Mouse (Mus musculus) liver, embryonic 14.5 days (tissue): Measurements from ENCODE around the gene Atp1b4. TPM values are rescaled to one million over a fixed set of nuclear protein-coding genes. Genes with fewer than 3 reads are reported as not detected.

Experiments used
- ATAC-seq: fragments of 200-750 bp; cut with Nextera tagmentation; 2 replicates; pipeline ENCODE4 v1.8.0; 2017; ENCODE audit warnings: moderate number of reproducible peaks, mild to moderate bottlenecking, moderate library complexity; ENCODE audit not compliant: insufficient read depth
- DNase-seq, 3 experiments: peaks; one replicate each; pipeline ENCODE4 v3.0.0-alpha.2; 2012 to 2013; ENCODE audit warnings: low read depth in 3 of 3, low spot score in 3 of 3
- H3K27ac ChIP-seq: fragments of 300-500 bp; sonication (generic); 2 replicates; pipeline ENCODE4 v1.5.1; 2014; ENCODE audit warnings: moderate library complexity, mild to moderate bottlenecking, control low read depth, inconsistent platforms
- H3K27me3 ChIP-seq: fragments of 300-500 bp; sonication (generic); 2 replicates; pipeline ENCODE4 v1.6.1; 2014; ENCODE audit warnings: mild to moderate bottlenecking, low read length, moderate library complexity; ENCODE audit not compliant: control insufficient read depth, insufficient read depth
- H3K36me3 ChIP-seq: fragments of 300-500 bp; sonication (generic); replicated peaks from 2 replicates; pipeline ENCODE4 v1.6.1; 2014; ENCODE audit warnings: low read depth; ENCODE audit not compliant: control insufficient read depth, insufficient read depth
- H3K4me1 ChIP-seq, 2 experiments: fragments of 200-500 bp in 1 of 2; fragments of 300-500 bp in 1 of 2; sonication (generic) in 1 of 2; replicated peaks; 2 replicates each; pipeline ENCODE4 v1.6.1; 2012 to 2014; ENCODE audit warnings: antibody characterized with exemption in 1 of 2, inconsistent platforms in 1 of 2, low read length in 1 of 2; ENCODE audit not compliant: control insufficient read depth in 2 of 2, insufficient read depth in 2 of 2
- H3K4me2 ChIP-seq: fragments of 300-500 bp; sonication (generic); 2 replicates; pipeline ENCODE4 v1.6.1; 2014; ENCODE audit warnings: low read depth, mild to moderate bottlenecking, control low read depth, moderate library complexity
- H3K4me3 ChIP-seq, 2 experiments: fragments of 200-500 bp in 1 of 2; fragments of 300-500 bp in 1 of 2; sonication (generic) in 1 of 2; 2 replicates each; pipeline ENCODE4 v1.5.1; 2012 to 2014; ENCODE audit warnings: low read depth in 2 of 2, low read length in 2 of 2, mild to moderate bottlenecking in 2 of 2, control low read depth in 1 of 2, inconsistent platforms in 1 of 2, moderate library complexity in 1 of 2; ENCODE audit not compliant: insufficient read depth in 1 of 2
- H3K9ac ChIP-seq: fragments of 300-500 bp; sonication (generic); replicated peaks from 2 replicates; pipeline ENCODE4 v1.6.1; 2014; ENCODE audit warnings: mild to moderate bottlenecking, control low read depth, moderate library complexity
- H3K9me3 ChIP-seq: fragments of 300-500 bp; sonication (generic); 2 replicates; pipeline ENCODE4 v1.6.1; 2016; ENCODE audit warnings: low read length, mixed read lengths; ENCODE audit not compliant: control insufficient read depth
- CTCF ChIP-seq: IDR thresholded peaks from 2 replicates; pipeline ENCODE4 v1.5.1; 2016; ENCODE audit warnings: antibody characterized with exemption, low read depth, control low read depth
- EP300 ChIP-seq: IDR thresholded peaks from 2 replicates; pipeline ENCODE4 v1.6.1; 2016; ENCODE audit warnings: antibody characterized with exemption, low read depth
- WGBS: fragments of 180-500 bp; shearing (Covaris S2); extraction: QIAGEN DNeasy Blood & Tissue Kit; methylation state at CpG from one replicate; pipeline ENCODE4 v1.1.7; 2014; ENCODE audit not compliant: insufficient replicate concordance; 5-methylcytosine and 5-hydroxymethylcytosine counted together
- polyA plus RNA-seq, 2 experiments: library from polyadenylated mRNA; depleted of rRNA in 1 of 2; stranded (reverse) in 1 of 2; unstranded in 1 of 2; fragments of >200 nt; fragmentation: Nextera tagmentation in 1 of 2; extraction: Ambion mirVana in 1 of 2; gene quantifications; 2 replicates each; pipeline versions ENCODE4 v1.2.1 to v1.2.3; 2012 to 2014

Atp1b4 gene
- polyA plus RNA-seq (2012; rRNA removed), result not detected in 2 replicates
- polyA plus RNA-seq (2014; fragmentation: Nextera tagmentation; extraction: Ambion mirVana), result not detected in 2 replicates

DNA sequence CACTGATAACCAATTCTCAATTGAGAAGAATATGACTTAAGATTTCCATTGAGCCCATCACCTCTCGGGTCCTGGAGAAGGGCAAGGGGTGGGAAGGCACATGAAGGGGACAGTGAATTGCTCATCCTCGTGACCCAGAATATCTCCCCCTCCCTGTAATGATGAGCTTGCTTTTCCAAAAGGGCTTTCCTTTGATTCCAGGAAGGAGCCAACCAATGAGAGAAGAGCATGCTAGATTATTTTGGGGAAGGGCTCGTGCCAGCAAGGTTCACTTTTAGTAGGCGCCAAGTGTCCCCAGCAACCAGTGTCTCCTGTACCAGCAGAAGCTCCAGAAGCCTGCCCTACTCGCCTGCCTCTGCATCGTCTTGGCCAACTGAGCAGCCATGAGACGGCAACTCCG lies at the start of gene Atp1b4:
Gene Atp1b4 (plus strand): TSS at position 301 of the 400 bp plus-strand sequence.
- Histone ChIP-seq H3K4me2 (no peak within 1 kb of the TSS), H3K9me3 (no peaks in the 10 kb centered on the region), H3K4me1 (no peaks in the 10 kb centered on the region), H3K9ac (no peak within 1 kb of the TSS), H3K27ac (no peak within 1 kb of the TSS), H3K4me3 (no peak within 1 kb of the TSS), H3K36me3 (no peaks in the 10 kb centered on the region), H3K27me3 (no peaks in the 10 kb centered on the region)
- DNase-seq (no peak), ATAC-seq (no peak)
- TF ChIP-seq CTCF (no peak), EP300 (no peak)
- 66% methylated on average over 8 of the region's 8 CpGs for WGBS

GRCm38 (mm10) chrX:38308597-38308996 lies 7.4 kb upstream of the Atp1b4 start:
- Histone ChIP-seq H3K9ac (no peak overlapping the region), H3K4me3 (no peak overlapping the region), H3K27ac (no peak overlapping the region), H3K36me3 (no peaks in the 10 kb centered on the region), H3K4me2 (no peak overlapping the region), H3K4me1 (no peaks in the 10 kb centered on the region), H3K9me3 (no peaks in the 10 kb centered on the region), H3K27me3 (no peaks in the 10 kb centered on the region)
- TF ChIP-seq CTCF (no peak), EP300 (no peak)
- DNase-seq (no peak), ATAC-seq (no peak)
- WGBS, result 54% methylated on average over 4 of the region's 4 CpGs

- WGBS, result 72% methylated on average over 2 of the region's 2 CpGs
- no peaks in the 10 kb centered on the region for H3K4me1 ChIP-seq
- TF ChIP-seq CTCF (no peak), EP300 (no peak)
- DNase-seq (no peak), ATAC-seq (no peak)
- no peaks in the 10 kb centered on the region for H3K36me3 ChIP-seq
- H3K4me2 ChIP-seq, result no peak overlapping the region
- no peaks in the 10 kb centered on the region for H3K9me3 ChIP-seq
- no peaks in the 10 kb centered on the region for H3K27me3 ChIP-seq
- no peak overlapping the region for H3K27ac ChIP-seq
- no peak overlapping the region for H3K4me3 ChIP-seq
- no peak overlapping the region for H3K9ac ChIP-seq
These were observed 4.9 kb upstream of the Atp1b4 start for GRCm38 (mm10) chrX:38311054-38311453.

GRCm38 (mm10) chrX:38312910-38313625 lies 2.9 kb upstream of the Atp1b4 start:
- ATAC-seq, result no peak
- H3K27me3 ChIP-seq, result no peaks in the 10 kb centered on the region
- no peak overlapping the region for H3K4me3 ChIP-seq
- no peak overlapping the region for H3K9ac ChIP-seq
- TF ChIP-seq CTCF, result no peak
- no peak for TF ChIP-seq EP300
- no peaks in the 10 kb centered on the region for H3K4me1 ChIP-seq
- 62% methylated on average over 9 of the region's 9 CpGs for WGBS
- H3K27ac ChIP-seq, result no peak overlapping the region
- no peak for DNase-seq
- H3K36me3 ChIP-seq, result no peaks in the 10 kb centered on the region
- no peaks in the 10 kb centered on the region for H3K9me3 ChIP-seq
- H3K4me2 ChIP-seq, result no peak overlapping the region

DNA sequence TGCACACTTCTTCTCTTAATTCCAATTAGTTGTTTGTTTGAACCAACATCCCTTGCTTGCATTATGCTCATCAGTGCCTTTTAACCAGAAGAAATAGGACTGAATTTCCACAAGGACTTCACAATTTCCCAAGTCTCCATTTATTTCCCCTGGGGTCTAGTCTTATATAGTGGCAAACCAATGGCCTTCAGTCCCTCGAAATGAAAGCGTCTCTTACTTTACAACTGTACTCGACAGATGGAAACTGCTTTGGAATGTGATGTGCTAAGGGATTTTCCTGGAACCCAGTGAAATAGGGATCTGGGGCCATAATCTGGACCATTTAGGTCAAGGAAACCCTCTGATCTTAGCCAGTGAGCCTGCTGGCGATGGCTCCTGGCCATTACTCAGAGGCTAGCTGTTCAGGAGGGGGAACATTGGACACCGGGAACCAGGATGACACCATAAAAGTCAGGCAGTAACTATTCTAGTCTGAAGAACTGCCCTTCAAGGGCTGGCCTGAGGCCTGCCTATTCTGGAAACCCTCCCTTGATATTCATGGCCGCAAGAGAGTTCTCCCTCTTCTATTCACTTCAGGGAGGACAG lies 2.3 kb upstream of the Atp1b4 start:
- no peaks in the 10 kb centered on the region for H3K9me3 ChIP-seq
- no peaks in the 10 kb centered on the region for H3K27me3 ChIP-seq
- no peaks in the 10 kb centered on the region for H3K36me3 ChIP-seq
- ATAC-seq, result no peak
- no peak overlapping the region for H3K4me3 ChIP-seq
- H3K4me2 ChIP-seq, result no peak overlapping the region
- H3K9ac ChIP-seq, result no peak overlapping the region
- no peak overlapping the region for H3K27ac ChIP-seq
- 67% methylated on average over 6 of the region's 6 CpGs for WGBS
- no peak for DNase-seq
- no peaks in the 10 kb centered on the region for H3K4me1 ChIP-seq
- no peak for TF ChIP-seq CTCF
- no peak for TF ChIP-seq EP300
